Mouse (Mus musculus): ENCODE data around the gene Tas2r120. TPM values are rescaled to one million over a fixed set of nuclear protein-coding genes. Genes with fewer than 3 reads are reported as not detected.
"Not testable (repeated sequence)": the region's sequence is repeated elsewhere in the genome, so short reads cannot be mapped to it uniquely, and the experiment has no call there.

The Tas2r120 gene
- not detected in 2 replicates for polyA plus RNA-seq (2015; fragmentation: Nextera tagmentation; extraction: Ambion mirVana)

DNA sequence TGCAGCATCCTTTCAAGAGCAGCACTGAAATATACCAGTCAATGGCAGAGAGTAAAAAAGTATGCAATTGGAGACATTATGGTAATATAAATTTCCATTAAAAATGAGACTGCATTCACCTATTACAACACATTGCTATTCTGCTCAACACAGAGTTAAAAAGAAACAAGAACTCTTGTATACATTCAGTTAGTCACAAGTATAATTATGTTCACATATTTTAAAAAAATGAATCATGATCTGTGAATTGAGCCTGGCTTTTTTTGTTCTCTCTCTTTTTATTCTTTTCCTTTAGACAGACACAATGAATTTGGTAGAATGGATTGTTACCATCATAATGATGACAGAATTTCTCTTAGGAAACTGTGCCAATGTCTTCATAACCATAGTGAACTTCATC lies at the start of gene Tas2r120:
Gene Tas2r120, plus strand, starts transcription at position 301 of the 400 bp plus-strand sequence.
- no peaks in the 10 kb centered on the region for H3K9me3 ChIP-seq (replicated peaks; ENCODE audit: low read length)
- H3K9ac ChIP-seq (ENCODE audit: low read depth, low read length), result no peak within 1 kb of the TSS
- ATAC-seq (replicated peaks; ENCODE audit: low FRiP score, low read depth) (no peak), DNase-seq (ENCODE audit: low spot score) (no peak)
- no peak within 1 kb of the TSS for H3K4me3 ChIP-seq (replicated peaks; ENCODE audit: low read depth, low read length)
- no peak within 1 kb of the TSS for H3K4me2 ChIP-seq (ENCODE audit: low read length)
- no peak for TF ChIP-seq CTCF (IDR thresholded peaks at IDR 0.05; ENCODE audit: low read depth)
- H3K4me1 ChIP-seq (replicated peaks; ENCODE audit: insufficient read depth, low read length), result no peaks in the 10 kb centered on the region
- no peak within 1 kb of the TSS for H3K27ac ChIP-seq
- H3K36me3 ChIP-seq (ENCODE audit: insufficient read depth, low read length), result no peaks in the 10 kb centered on the region
- no peaks in the 10 kb centered on the region for H3K27me3 ChIP-seq (ENCODE audit: insufficient read depth, low read length)

DNA sequence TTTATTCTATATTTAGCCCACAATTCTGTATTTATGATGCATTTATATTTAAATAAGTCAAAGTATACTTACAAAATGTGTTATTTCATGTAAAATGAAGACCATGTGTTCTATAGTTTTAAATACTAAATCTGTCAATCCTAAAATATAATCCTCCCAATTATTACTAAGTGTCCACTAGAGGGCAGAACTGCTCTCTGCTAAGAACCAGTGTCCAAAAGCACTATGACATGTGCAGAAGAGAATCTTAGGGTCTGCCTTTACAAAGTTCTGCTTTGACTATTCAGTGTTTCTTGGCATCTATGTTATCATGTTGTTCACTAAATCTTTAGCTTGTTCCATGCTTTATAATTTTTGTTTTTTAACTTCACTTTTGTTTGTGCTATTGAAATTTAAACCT lies 7.4 kb upstream of the Tas2r120 start:
- DNase-seq (ENCODE audit: low spot score) (peak; percentile 81), ATAC-seq (replicated peaks; ENCODE audit: low FRiP score, low read depth) (no peak)
- H3K36me3 ChIP-seq (ENCODE audit: insufficient read depth, low read length), result no peaks in the 10 kb centered on the region
- H3K9ac ChIP-seq (ENCODE audit: low read depth, low read length), result no peak overlapping the region
- H3K27ac ChIP-seq, result no peak overlapping the region
- H3K9me3 ChIP-seq (replicated peaks; ENCODE audit: low read length), result no peaks in the 10 kb centered on the region
- H3K27me3 ChIP-seq (ENCODE audit: insufficient read depth, low read length), result no peaks in the 10 kb centered on the region
- H3K4me1 ChIP-seq (replicated peaks; ENCODE audit: insufficient read depth, low read length), result no peaks in the 10 kb centered on the region
- H3K4me3 ChIP-seq (replicated peaks; ENCODE audit: low read depth, low read length), result no peak overlapping the region
- peak; percentile 79 for TF ChIP-seq CTCF (IDR thresholded peaks at IDR 0.05; ENCODE audit: low read depth)
- no peak overlapping the region for H3K4me2 ChIP-seq (ENCODE audit: low read length)

DNA sequence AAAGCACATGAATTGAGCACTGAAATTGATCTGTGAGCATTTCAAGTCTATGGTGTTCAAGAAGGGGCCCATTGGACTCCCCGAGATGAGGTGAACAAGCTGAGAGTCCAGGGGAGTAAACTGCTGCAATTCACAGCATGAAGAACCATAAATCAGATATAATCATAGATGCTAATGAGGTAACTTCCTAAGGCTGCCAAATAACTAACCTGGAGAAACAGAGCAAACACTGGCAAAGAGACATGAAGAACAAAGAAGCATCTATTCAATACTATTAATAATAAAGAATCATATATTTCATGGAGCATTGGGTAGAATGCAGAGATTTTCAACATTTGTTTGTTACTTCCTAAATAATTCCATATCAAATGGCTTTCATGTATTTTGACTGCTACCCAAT lies 5.3 kb upstream of the Tas2r120 start, which contains the start of gene A630073D07Rik:
Gene A630073D07Rik, minus strand, starts transcription at position 101 of the 400 bp plus-strand sequence.
- no peak within 1 kb of the TSS for H3K4me3 ChIP-seq (replicated peaks; ENCODE audit: low read depth, low read length)
- no peaks in the 10 kb centered on the region for H3K36me3 ChIP-seq (ENCODE audit: insufficient read depth, low read length)
- H3K4me1 ChIP-seq (replicated peaks; ENCODE audit: insufficient read depth, low read length), result no peaks in the 10 kb centered on the region
- TF ChIP-seq CTCF (IDR thresholded peaks at IDR 0.05; ENCODE audit: low read depth), result no peak
- no peak for DNase-seq (ENCODE audit: low spot score)
- H3K27me3 ChIP-seq (ENCODE audit: insufficient read depth, low read length), result no peaks in the 10 kb centered on the region
- H3K27ac ChIP-seq, result no peak within 1 kb of the TSS
- 68% methylated on average over 1 of the region's 1 CpGs for whole genome bisulfite sequencing
- H3K4me2 ChIP-seq (ENCODE audit: low read length), result no peak within 1 kb of the TSS
- H3K9me3 ChIP-seq (replicated peaks; ENCODE audit: low read length), result no peaks in the 10 kb centered on the region
- H3K9ac ChIP-seq (ENCODE audit: low read depth, low read length), result no peak within 1 kb of the TSS
- ATAC-seq (replicated peaks; ENCODE audit: low FRiP score, low read depth), result no peak

DNA sequence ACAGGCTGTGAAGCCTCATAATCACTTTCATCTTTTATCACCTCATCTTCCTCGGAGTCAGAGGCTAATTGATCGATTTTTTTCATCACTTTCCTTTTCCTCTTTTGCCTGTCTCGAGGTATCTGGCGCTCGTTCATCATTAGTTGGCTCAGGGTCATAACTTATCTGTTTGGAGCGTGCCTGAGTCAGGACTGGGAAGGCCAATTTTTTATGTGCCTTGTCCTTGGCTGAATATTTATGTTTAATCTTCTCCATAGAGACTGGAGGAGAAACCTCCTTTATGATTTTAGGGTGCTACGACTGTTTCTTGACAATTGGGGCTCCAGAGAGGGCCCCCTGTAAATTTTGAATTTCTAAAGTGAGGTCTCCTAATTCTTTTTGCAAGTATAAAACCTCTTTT lies 34.8 kb downstream of the Tas2r120 start:
- ATAC-seq (replicated peaks; ENCODE audit: low FRiP score, low read depth); H3K9me3 ChIP-seq (replicated peaks; ENCODE audit: low read length); H3K27ac ChIP-seq; DNase-seq (ENCODE audit: low spot score); H3K36me3 ChIP-seq (ENCODE audit: insufficient read depth, low read length); H3K9ac ChIP-seq (ENCODE audit: low read depth, low read length); H3K27me3 ChIP-seq (ENCODE audit: insufficient read depth, low read length); H3K4me1 ChIP-seq (replicated peaks; ENCODE audit: insufficient read depth, low read length); H3K4me3 ChIP-seq (replicated peaks; ENCODE audit: low read depth, low read length); H3K4me2 ChIP-seq (ENCODE audit: low read length): not testable (repeated sequence)
- WGBS, result 68% methylated on average over 7 of the region's 7 CpGs

DNA sequence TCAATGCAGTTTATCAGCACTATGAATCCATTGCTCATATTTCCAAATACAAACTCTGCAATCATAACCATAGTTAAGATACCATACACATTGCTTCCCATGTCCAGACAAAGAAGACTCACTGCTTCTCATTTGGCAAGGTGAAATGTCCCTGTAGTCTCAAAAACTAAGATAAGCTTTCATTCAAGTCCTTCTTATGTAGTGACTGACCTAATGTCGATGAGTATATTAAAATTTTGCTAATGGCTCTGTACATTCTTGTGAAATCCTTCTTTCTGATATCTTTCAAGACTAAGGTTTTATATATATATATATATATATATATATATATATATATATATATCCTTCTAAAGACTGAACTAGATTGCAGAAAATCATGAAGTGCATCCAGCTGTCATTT lies 44.2 kb downstream of the Tas2r120 start, which contains the start of gene Tas2r121:
Gene Tas2r121, minus strand, starts transcription at position 101 of the 400 bp plus-strand sequence.
- no peaks in the 10 kb centered on the region for H3K9me3 ChIP-seq (replicated peaks; ENCODE audit: low read length)
- 70% methylated on average over 1 of the region's 1 CpGs for WGBS
- H3K4me3 ChIP-seq (replicated peaks; ENCODE audit: low read depth, low read length), result no peak within 1 kb of the TSS

More for the DNA sequence above, 44.2 kb downstream of the Tas2r120 start, which contains the start of gene Tas2r121:
- H3K9ac ChIP-seq (ENCODE audit: low read depth, low read length), result no peak within 1 kb of the TSS
- H3K36me3 ChIP-seq (ENCODE audit: insufficient read depth, low read length), result no peaks in the 10 kb centered on the region
- H3K27me3 ChIP-seq (ENCODE audit: insufficient read depth, low read length), result no peaks in the 10 kb centered on the region
- no peaks in the 10 kb centered on the region for H3K4me1 ChIP-seq (replicated peaks; ENCODE audit: insufficient read depth, low read length)
- ATAC-seq (replicated peaks; ENCODE audit: low FRiP score, low read depth), result no peak
- no peak for TF ChIP-seq CTCF (IDR thresholded peaks at IDR 0.05; ENCODE audit: low read depth)
- no peak within 1 kb of the TSS for H3K4me2 ChIP-seq (ENCODE audit: low read length)
- no peak within 1 kb of the TSS for H3K27ac ChIP-seq
- DNase-seq (ENCODE audit: low spot score), result no peak

Other genes starting within 250 kb of the Tas2r120 start
- not detected in 2 replicates for gene Prh1, start 87.1 kb upstream of the Tas2r120 start, polyA plus RNA-seq (2015; fragmentation: Nextera tagmentation; extraction: Ambion mirVana)
- not detected in 2 replicates for gene Prp2, start 61.0 kb upstream of the Tas2r120 start, polyA plus RNA-seq (2015; fragmentation: Nextera tagmentation; extraction: Ambion mirVana)
- not detected in 2 replicates for gene A630073D07Rik, start 5.4 kb upstream of the Tas2r120 start, polyA plus RNA-seq (2015; fragmentation: Nextera tagmentation; extraction: Ambion mirVana)
- not detected in 2 replicates for gene Tas2r121, start 44.1 kb downstream of the Tas2r120 start, polyA plus RNA-seq (2015; fragmentation: Nextera tagmentation; extraction: Ambion mirVana)
- gene Tas2r122, start 55.0 kb downstream of the Tas2r120 start, polyA plus RNA-seq (2015; fragmentation: Nextera tagmentation; extraction: Ambion mirVana), result not detected in 2 replicates
- not detected in 2 replicates for gene Tas2r115, start 81.1 kb downstream of the Tas2r120 start, polyA plus RNA-seq (2015; fragmentation: Nextera tagmentation; extraction: Ambion mirVana)
- not detected in 2 replicates for gene Tas2r124, start 97.8 kb downstream of the Tas2r120 start, polyA plus RNA-seq (2015; fragmentation: Nextera tagmentation; extraction: Ambion mirVana)
- not detected in 2 replicates for gene Tas2r102, start 105.2 kb downstream of the Tas2r120 start, polyA plus RNA-seq (2015; fragmentation: Nextera tagmentation; extraction: Ambion mirVana)
- gene Tas2r136, start 121.2 kb downstream of the Tas2r120 start, polyA plus RNA-seq (2015; fragmentation: Nextera tagmentation; extraction: Ambion mirVana), result not detected in 2 replicates
- gene Tas2r117, start 145.9 kb downstream of the Tas2r120 start, polyA plus RNA-seq (2015; fragmentation: Nextera tagmentation; extraction: Ambion mirVana), result not detected in 2 replicates
- gene Tas2r123, start 190.2 kb downstream of the Tas2r120 start, polyA plus RNA-seq (2015; fragmentation: Nextera tagmentation; extraction: Ambion mirVana), result not detected in 2 replicates
- not detected in 2 replicates for gene Tas2r116, start 198.5 kb downstream of the Tas2r120 start, polyA plus RNA-seq (2015; fragmentation: Nextera tagmentation; extraction: Ambion mirVana)
- gene Tas2r110, start 211.1 kb downstream of the Tas2r120 start, polyA plus RNA-seq (2015; fragmentation: Nextera tagmentation; extraction: Ambion mirVana), result not detected in 2 replicates
- not detected in 2 replicates for gene Tas2r113, start 236.1 kb downstream of the Tas2r120 start, polyA plus RNA-seq (2015; fragmentation: Nextera tagmentation; extraction: Ambion mirVana)

All from kidney, postnatal 0 days (tissue).